Mouse (Mus musculus): ENCODE data around the gene Tlx2.

The Tlx2 gene

GRCm38 (mm10) chr6:83023786-83024185, 46.3 kb downstream of the Tlx2 start:
- DNase-seq (ENCODE audit: low spot score in 2 of 2) = no peak

GRCm38 (mm10) chr6:83023008-83023407, 47.1 kb downstream of the Tlx2 start:
- no peak for DNase-seq (ENCODE audit: low spot score in 2 of 2)

- DNase-seq (ENCODE audit: low spot score in 2 of 2) = no peak
These were observed 49.1 kb downstream of the Tlx2 start for GRCm38 (mm10) chr6:83020836-83021593.

GRCm38 (mm10) chr6:83020121-83020520, 50.0 kb downstream of the Tlx2 start:
- no peak for DNase-seq (ENCODE audit: low spot score in 2 of 2)

GRCm38 (mm10) chr6:83019044-83019443, 51.0 kb downstream of the Tlx2 start:
- no peak for DNase-seq (ENCODE audit: low spot score in 2 of 2)
